Comparison of ENCODE assay signal across 10 mouse cellular contexts in genomic region chr5:120746451-120746850, GRCm38 (mm10). TPM values are rescaled to one million over a fixed set of nuclear protein-coding genes. Genes with fewer than 3 reads are reported as not detected.
DNase-seq lines count a peak whose midpoint lies in the region; ATAC-seq lines count a peak whose summit lies in the region.
"Had no signal": no experiment of that assay in that cellular context is flagged by ENCODE, and none has a peak within 500 bp of the region (broad histone marks: within the 10 kb centered on the region; RNA-seq: fewer than 3 reads in every experiment).

No protein-coding gene starts in this region.

- H3K27me3 ChIP-seq in heart, embryonic 10.5 days (ENCODE audit: insufficient read depth, poor library complexity, severe bottlenecking), result peaks cover 19% of the 10 kb centered on the region
- H3K27me3 ChIP-seq: liver, embryonic 15.5 days had no signal

- DNase-seq in heart, adult 8-10 months (ENCODE audit: low spot score), result peak; percentile 58
- DNase-seq in heart, embryonic 10.5 days (ENCODE audit: low spot score), result no peak
- peak; percentile 57 for DNase-seq in A20 (ENCODE audit: low read depth, low spot score)
- peak; percentile 74 for DNase-seq in R1 (ENCODE audit: low read depth, low spot score)
- peak; percentile 46 for DNase-seq in embryo, embryonic 11.5 days (ENCODE audit: low read depth, low spot score)
- DNase-seq in layer of hippocampus, adult 9-11 months, result peak; percentile 28
- peak; percentile 84 for DNase-seq in naive thymus-derived CD4-positive, alpha-beta T cell, adult 2 months (ENCODE audit: low read depth)

- no peaks in the 10 kb centered on the region for H3K4me1 ChIP-seq in heart, embryonic 10.5 days
- H3K4me1 ChIP-seq: embryonic facial prominence, embryonic 12.5 days; liver, embryonic 15.5 days had no signal

- 16% methylated on average over 5 of the region's 5 CpGs for WGBS in heart, embryonic 10.5 days

- no peaks in the 10 kb centered on the region for H3K36me3 ChIP-seq in heart, embryonic 10.5 days
- H3K36me3 ChIP-seq: embryonic facial prominence, embryonic 12.5 days; liver, embryonic 15.5 days had no signal

- no peak overlapping the region for H3K4me3 ChIP-seq in heart, embryonic 10.5 days
- H3K4me3 ChIP-seq: embryonic facial prominence, embryonic 12.5 days; liver, embryonic 15.5 days had no signal

- no peak for ATAC-seq in granulocyte monocyte progenitor cell, adult 5-6 weeks (replicated peaks; ENCODE audit: poor library complexity, severe bottlenecking)

- no peaks in the 10 kb centered on the region for H3K9me3 ChIP-seq in heart, embryonic 10.5 days
- H3K9me3 ChIP-seq: embryonic facial prominence, embryonic 12.5 days; liver, embryonic 15.5 days had no signal

- H3K27ac ChIP-seq in heart, embryonic 10.5 days, result no peak overlapping the region
- H3K27ac ChIP-seq: embryonic facial prominence, embryonic 12.5 days; liver, embryonic 15.5 days had no signal

RNA-seq across cellular contexts. Expression of gene Oas2, which starts 3.2 kb away (rescaled TPM):
- total RNA-seq in heart, adult 8-10 months (2022), result 1 to 10 TPM in 1 of 4 experiments, under 1 TPM in 3; 0.62 to 1.0 (median 0.83) TPM
- polyA plus RNA-seq in heart, embryonic 10.5 days (2016; fragmentation: Nextera tagmentation; extraction: Ambion mirVana), result not detected in 2 replicates
- 0.47 TPM in 1 of 2 replicates, not detected in the other for total RNA-seq in granulocyte monocyte progenitor cell, adult 5-6 weeks (2014; fragmentation: Nextera tagmentation)
- 1.0 TPM in 1 of 2 replicates, not detected in the other for total RNA-seq in granulocyte monocyte progenitor cell, adult 5-6 weeks (2017)

RNA-seq across cellular contexts. Expression of gene Oas3, which starts 31.0 kb away (rescaled TPM):
- under 1 TPM in 2 of 4 experiments, not detected in 2; 0.16 to 0.26 TPM for total RNA-seq in heart, adult 8-10 months (2022)
- 0.29 and 0.37 TPM in 2 replicates for polyA plus RNA-seq in heart, embryonic 10.5 days (2016; fragmentation: Nextera tagmentation; extraction: Ambion mirVana)
- total RNA-seq in granulocyte monocyte progenitor cell, adult 5-6 weeks (2014; fragmentation: Nextera tagmentation), result 0.17 and 1.3 TPM in 2 replicates
- total RNA-seq in granulocyte monocyte progenitor cell, adult 5-6 weeks (2017), result 0.77 and 0.90 TPM in 2 replicates

RNA-seq across cellular contexts. Expression of gene Dtx1, which starts 34.7 kb away (rescaled TPM):
- total RNA-seq in heart, adult 8-10 months (2022), result 1 to 10 TPM; 1.7 to 2.0 (median 1.9) TPM
- 0.28 and 0.41 TPM in 2 replicates for polyA plus RNA-seq in heart, embryonic 10.5 days (2016; fragmentation: Nextera tagmentation; extraction: Ambion mirVana)
- not detected in 2 replicates for total RNA-seq in granulocyte monocyte progenitor cell, adult 5-6 weeks (2014; fragmentation: Nextera tagmentation)
- not detected in 2 replicates for total RNA-seq in granulocyte monocyte progenitor cell, adult 5-6 weeks (2017)

RNA-seq across cellular contexts. Expression of gene Oas1e, which starts 48.9 kb away (rescaled TPM):
- total RNA-seq in heart, adult 8-10 months (2022), result not detected
- polyA plus RNA-seq in heart, embryonic 10.5 days (2016; fragmentation: Nextera tagmentation; extraction: Ambion mirVana), result 0.08 TPM in 1 of 2 replicates, not detected in the other
- total RNA-seq in granulocyte monocyte progenitor cell, adult 5-6 weeks (2014; fragmentation: Nextera tagmentation), result not detected in 2 replicates
- not detected in 2 replicates for total RNA-seq in granulocyte monocyte progenitor cell, adult 5-6 weeks (2017)
- polyA plus RNA-seq: embryonic facial prominence, embryonic 12.5 days; liver, embryonic 15.5 days had no signal
